Mouse (Mus musculus): ENCODE data around the gene Tmem210. TPM values are rescaled to one million over a fixed set of nuclear protein-coding genes. Genes with fewer than 3 reads are reported as not detected.

Gene Tmem210
- polyA plus RNA-seq, 1 experiment from 2014 or later: not detected

- peak overlapping the region; percentile 75 for H3K4me3 ChIP-seq (ENCODE audit: low read depth, low read length)
- H3K9ac ChIP-seq (ENCODE audit: low read depth, low read length): peak overlapping the region; percentile 69
- DNase-seq (ENCODE audit: low spot score) (no peak), ATAC-seq (ENCODE audit: low read depth) (peak; percentile 1)
- H3K4me2 ChIP-seq (ENCODE audit: low read depth, low read length): peak overlapping the region; percentile 98
- H3K36me3 ChIP-seq (ENCODE audit: control insufficient read depth, insufficient read depth, low read length): no peaks in the 10 kb centered on the region
- H3K9me3 ChIP-seq (ENCODE audit: control insufficient read depth, low read length): no peaks in the 10 kb centered on the region
- H3K27me3 ChIP-seq (replicated peaks; ENCODE audit: control insufficient read depth, insufficient read depth, low read length): peaks cover 16% of the 10 kb centered on the region
- 0% methylated on average over 37 of the region's 82 CpGs for WGBS
- H3K4me1 ChIP-seq (ENCODE audit: control insufficient read depth, insufficient read depth, low read length): peaks cover 21% of the 10 kb centered on the region
- no peak overlapping the region; the same call in 1 of the 2 replicates for H3K27ac ChIP-seq (replicated peaks; ENCODE audit: low read depth, low read length)
Measured at GRCm38 (mm10) chr2:25262795-25263622, 24.9 kb upstream of the Tmem210 start.

- Histone ChIP-seq H3K27ac (replicated peaks; ENCODE audit: low read depth, low read length) (no peak overlapping the region), H3K27me3 (replicated peaks; ENCODE audit: control insufficient read depth, insufficient read depth, low read length) (peaks cover 16% of the 10 kb centered on the region), H3K36me3 (ENCODE audit: control insufficient read depth, insufficient read depth, low read length) (peaks cover 5% of the 10 kb centered on the region; the same call in 1 of the 2 replicates), H3K4me3 (ENCODE audit: low read depth, low read length) (peak overlapping the region; percentile 75), H3K4me1 (ENCODE audit: control insufficient read depth, insufficient read depth, low read length) (peaks cover 21% of the 10 kb centered on the region), H3K9ac (ENCODE audit: low read depth, low read length) (peak overlapping the region; percentile 69), H3K4me2 (ENCODE audit: low read depth, low read length) (peak overlapping the region; percentile 98), H3K9me3 (ENCODE audit: control insufficient read depth, low read length) (no peaks in the 10 kb centered on the region)
- DNase-seq (ENCODE audit: low spot score): no peak
- 23% methylated on average over 12 of the region's 12 CpGs for WGBS
- ATAC-seq (ENCODE audit: low read depth): no peak
Measured at GRCm38 (mm10) chr2:25263623-25264285, 24.2 kb upstream of the Tmem210 start.

GRCm38 (mm10) chr2:25264286-25264660 lies 23.7 kb upstream of the Tmem210 start:
- H3K27ac ChIP-seq (replicated peaks; ENCODE audit: low read depth, low read length): no peak overlapping the region
- ATAC-seq (ENCODE audit: low read depth) (no peak), DNase-seq (ENCODE audit: low spot score) (no peak)
- peak overlapping the region; percentile 98; the same call in 1 of the 2 replicates for H3K4me2 ChIP-seq (ENCODE audit: low read depth, low read length)
- peaks cover 16% of the 10 kb centered on the region for H3K27me3 ChIP-seq (replicated peaks; ENCODE audit: control insufficient read depth, insufficient read depth, low read length)
- 0 out of 2 replicates have a peak overlapping the region, but pooled peaks have one; percentile 2 for H3K9ac ChIP-seq (ENCODE audit: low read depth, low read length)
- peaks cover 21% of the 10 kb centered on the region for H3K4me1 ChIP-seq (ENCODE audit: control insufficient read depth, insufficient read depth, low read length)
- no peaks in the 10 kb centered on the region for H3K9me3 ChIP-seq (ENCODE audit: control insufficient read depth, low read length)
- no peak overlapping the region for H3K4me3 ChIP-seq (ENCODE audit: low read depth, low read length)
- 68% methylated on average over 5 of the region's 5 CpGs for WGBS
- H3K36me3 ChIP-seq (ENCODE audit: control insufficient read depth, insufficient read depth, low read length): peaks cover 9% of the 10 kb centered on the region; the same call in 1 of the 2 replicates

- peaks cover 21% of the 10 kb centered on the region for H3K4me1 ChIP-seq (ENCODE audit: control insufficient read depth, insufficient read depth, low read length)
- 56% methylated on average over 3 of the region's 3 CpGs for WGBS
- DNase-seq (ENCODE audit: low spot score) (no peak), ATAC-seq (ENCODE audit: low read depth) (no peak)
- H3K36me3 ChIP-seq (ENCODE audit: control insufficient read depth, insufficient read depth, low read length): peaks cover 15% of the 10 kb centered on the region
- no peak overlapping the region for H3K27ac ChIP-seq (replicated peaks; ENCODE audit: low read depth, low read length)
- H3K9me3 ChIP-seq (ENCODE audit: control insufficient read depth, low read length): no peaks in the 10 kb centered on the region
- H3K4me2 ChIP-seq (ENCODE audit: low read depth, low read length): 0 out of 2 replicates have a peak overlapping the region, but pooled peaks have one; percentile 20
- H3K9ac ChIP-seq (ENCODE audit: low read depth, low read length): no peak overlapping the region
- H3K27me3 ChIP-seq (replicated peaks; ENCODE audit: control insufficient read depth, insufficient read depth, low read length): peaks cover 16% of the 10 kb centered on the region
- H3K4me3 ChIP-seq (ENCODE audit: low read depth, low read length): no peak overlapping the region
Measured at GRCm38 (mm10) chr2:25264851-25265250, 23.1 kb upstream of the Tmem210 start.

DNA sequence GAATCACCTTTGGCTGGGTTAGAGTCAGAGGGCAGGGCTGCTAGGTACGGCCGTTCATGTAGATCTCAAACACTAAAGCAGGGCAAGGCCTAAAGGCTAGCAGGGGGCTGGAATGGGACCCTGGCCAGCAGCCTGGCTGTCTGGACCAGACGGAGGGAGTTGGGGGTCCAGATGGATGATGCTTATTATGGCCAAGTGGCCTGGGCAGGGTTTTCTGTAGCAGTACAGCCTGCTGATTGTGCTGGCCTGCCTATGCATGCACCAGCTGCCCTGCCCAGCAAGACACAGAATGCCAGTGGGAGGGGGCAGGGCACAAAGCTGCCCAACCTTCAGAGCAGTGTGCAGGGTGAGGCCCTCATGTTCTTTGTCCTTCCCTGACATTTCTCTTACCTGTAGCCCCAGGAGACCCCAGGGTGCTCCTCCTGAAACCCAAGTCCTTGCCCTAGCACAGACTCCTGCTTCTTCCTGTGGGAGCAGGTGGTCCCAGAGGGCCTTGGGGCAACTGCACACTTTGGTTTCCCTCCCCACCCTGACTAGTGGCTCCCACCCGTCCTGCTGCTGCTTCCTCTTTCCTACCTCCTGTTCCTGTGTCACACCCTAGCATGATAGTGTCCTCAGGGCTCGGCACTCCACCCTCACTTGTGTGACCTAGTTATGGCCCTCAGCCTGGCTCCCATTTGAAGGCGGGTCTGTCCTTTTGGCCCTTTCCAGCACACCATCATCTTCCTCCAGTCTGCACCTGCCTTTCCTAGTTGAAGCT lies 21.9 kb upstream of the Tmem210 start:
- Histone ChIP-seq H3K27ac (replicated peaks; ENCODE audit: low read depth, low read length) (no peak overlapping the region; the same call in 1 of the 2 replicates), H3K9me3 (ENCODE audit: control insufficient read depth, low read length) (no peaks in the 10 kb centered on the region), H3K4me3 (ENCODE audit: low read depth, low read length) (no peak overlapping the region), H3K9ac (ENCODE audit: low read depth, low read length) (peak overlapping the region; percentile 5; the same call in 1 of the 2 replicates), H3K4me2 (ENCODE audit: low read depth, low read length) (no peak overlapping the region; the same call in 1 of the 2 replicates), H3K27me3 (replicated peaks; ENCODE audit: control insufficient read depth, insufficient read depth, low read length) (peaks cover 16% of the 10 kb centered on the region), H3K36me3 (ENCODE audit: control insufficient read depth, insufficient read depth, low read length) (peaks cover 26% of the 10 kb centered on the region), H3K4me1 (ENCODE audit: control insufficient read depth, insufficient read depth, low read length) (peaks cover 24% of the 10 kb centered on the region)
- DNase-seq (ENCODE audit: low spot score): no peak
- 61% methylated on average over 6 of the region's 6 CpGs for WGBS
- no peak for ATAC-seq (ENCODE audit: low read depth)

- H3K4me3 ChIP-seq (ENCODE audit: low read depth, low read length): no peak overlapping the region
- no peaks in the 10 kb centered on the region for H3K9me3 ChIP-seq (ENCODE audit: control insufficient read depth, low read length)
- no peak for ATAC-seq (ENCODE audit: low read depth)
- H3K4me2 ChIP-seq (ENCODE audit: low read depth, low read length): no peak overlapping the region
- peaks cover 16% of the 10 kb centered on the region for H3K27me3 ChIP-seq (replicated peaks; ENCODE audit: control insufficient read depth, insufficient read depth, low read length)
- H3K4me1 ChIP-seq (ENCODE audit: control insufficient read depth, insufficient read depth, low read length): peaks cover 29% of the 10 kb centered on the region
- H3K9ac ChIP-seq (ENCODE audit: low read depth, low read length): peak overlapping the region; percentile 8; the same call in 1 of the 2 replicates
- H3K27ac ChIP-seq (replicated peaks; ENCODE audit: low read depth, low read length): no peak overlapping the region; the same call in 1 of the 2 replicates
- 56% methylated on average over 2 of the region's 2 CpGs for WGBS
- H3K36me3 ChIP-seq (ENCODE audit: control insufficient read depth, insufficient read depth, low read length): peaks cover 26% of the 10 kb centered on the region
- DNase-seq (ENCODE audit: low spot score): no peak
Measured at GRCm38 (mm10) chr2:25266720-25267119, 21.2 kb upstream of the Tmem210 start.

- H3K9me3 ChIP-seq (ENCODE audit: control insufficient read depth, low read length): no peaks in the 10 kb centered on the region
- no peak overlapping the region for H3K4me3 ChIP-seq (ENCODE audit: low read depth, low read length)
- H3K27me3 ChIP-seq (replicated peaks; ENCODE audit: control insufficient read depth, insufficient read depth, low read length): peaks cover 16% of the 10 kb centered on the region
- H3K4me1 ChIP-seq (ENCODE audit: control insufficient read depth, insufficient read depth, low read length): peaks cover 25% of the 10 kb centered on the region
- H3K9ac ChIP-seq (ENCODE audit: low read depth, low read length): peak overlapping the region; percentile 8; the same call in 1 of the 2 replicates
- ATAC-seq (ENCODE audit: low read depth) (no peak), DNase-seq (ENCODE audit: low spot score) (no peak)
- no peak overlapping the region for H3K4me2 ChIP-seq (ENCODE audit: low read depth, low read length)
- H3K36me3 ChIP-seq (ENCODE audit: control insufficient read depth, insufficient read depth, low read length): peaks cover 26% of the 10 kb centered on the region
- H3K27ac ChIP-seq (replicated peaks; ENCODE audit: low read depth, low read length): no peak overlapping the region
Measured at GRCm38 (mm10) chr2:25267241-25267640, 20.7 kb upstream of the Tmem210 start.

GRCm38 (mm10) chr2:25267746-25268309 lies 20.1 kb upstream of the Tmem210 start:
- H3K4me1 ChIP-seq (ENCODE audit: control insufficient read depth, insufficient read depth, low read length): peaks cover 25% of the 10 kb centered on the region
- no peaks in the 10 kb centered on the region for H3K9me3 ChIP-seq (ENCODE audit: control insufficient read depth, low read length)
- no peak for ATAC-seq (ENCODE audit: low read depth)
- WGBS: 60% methylated on average over 4 of the region's 4 CpGs
- no peak overlapping the region for H3K4me3 ChIP-seq (ENCODE audit: low read depth, low read length)
- H3K27ac ChIP-seq (replicated peaks; ENCODE audit: low read depth, low read length): no peak overlapping the region
- peaks cover 14% of the 10 kb centered on the region for H3K27me3 ChIP-seq (replicated peaks; ENCODE audit: control insufficient read depth, insufficient read depth, low read length)
- H3K36me3 ChIP-seq (ENCODE audit: control insufficient read depth, insufficient read depth, low read length): peaks cover 26% of the 10 kb centered on the region
- H3K9ac ChIP-seq (ENCODE audit: low read depth, low read length): no peak overlapping the region; the same call in 1 of the 2 replicates
- DNase-seq (ENCODE audit: low spot score): no peak
- H3K4me2 ChIP-seq (ENCODE audit: low read depth, low read length): no peak overlapping the region

Measured in embryonic facial prominence, embryonic 14.5 days (tissue).